Mouse (Mus musculus) testis, adult 2 months (tissue): ENCODE results near the gene Snrpa1.

Experiments
- CTCF ChIP-seq: fragments of 200-500 bp; IDR thresholded peaks from 2 replicates; pipeline ENCODE4 v1.5.1; 2012; ENCODE audit warnings: low read depth, mild to moderate bottlenecking, inconsistent platforms, low read length, moderate library complexity; ENCODE audit not compliant: control insufficient read depth, insufficient read depth, insufficient replicate concordance
- POLR2A ChIP-seq: fragments of 200-500 bp; IDR thresholded peaks from 2 replicates; pipeline ENCODE4 v1.6.1; 2012; ENCODE audit warnings: low read depth, mild to moderate bottlenecking, inconsistent platforms, low read length, moderate library complexity; ENCODE audit not compliant: control insufficient read depth

DNA sequence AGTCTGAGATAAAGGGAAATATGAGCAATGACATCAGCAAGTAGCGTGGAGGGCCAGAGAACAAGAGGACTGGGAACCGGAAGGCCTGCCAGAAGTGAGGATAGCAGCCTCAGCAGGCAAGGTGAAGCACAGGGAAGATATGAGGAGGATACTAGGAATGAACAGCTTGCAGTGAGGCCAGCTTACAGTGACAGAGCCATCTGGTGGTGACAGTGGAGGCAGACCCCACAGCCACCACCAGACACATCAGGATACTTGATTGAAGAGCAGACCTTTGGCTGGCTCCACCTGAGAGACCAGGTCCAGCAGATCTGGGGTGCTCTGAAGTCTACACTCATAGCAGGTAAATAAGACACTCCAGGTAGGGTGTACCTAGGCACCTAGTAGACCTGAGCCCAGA is 31.1 kb upstream of the Snrpa1 start:
- TF ChIP-seq CTCF (peak; percentile 11; the same call in 1 of the 2 replicates), POLR2A (no peak)
